7 mouse cellular contexts compared by ENCODE assay signal in genomic region chr11:100570430-100571201, GRCm38 (mm10). TPM values are rescaled to one million over a fixed set of nuclear protein-coding genes. Genes with fewer than 3 reads are reported as not detected.
A peak's percentile ranks its signal among the peaks of the same experiment; 100 is the strongest.
DNase-seq lines count a peak whose midpoint lies in the region; ATAC-seq and TF ChIP-seq lines count a peak whose summit lies in the region.

No protein-coding gene starts in this region.

- no peak for TF ChIP-seq POLR2A in cortical plate, adult 2 months (IDR thresholded peaks at IDR 0.05; ENCODE audit: extremely low read depth, insufficient read depth, low read length)

- peak overlapping the region; percentile 25 for H3K4me3 ChIP-seq in cortical plate, adult 2 months (ENCODE audit: insufficient read depth, low read length)
- H3K4me3 ChIP-seq in intestine, embryonic 15.5 days (replicated peaks), result peak overlapping the region; percentile 11; the same call in 1 of the 2 replicates
- H3K4me3 ChIP-seq in midbrain, embryonic 10.5 days, result peak overlapping the region; percentile 43

- peak overlapping the region; percentile 50 for H3K4me2 ChIP-seq in intestine, embryonic 15.5 days (replicated peaks)

- no peaks in the 10 kb centered on the region for H3K4me1 ChIP-seq in cortical plate, adult 2 months (ENCODE audit: control insufficient read depth, insufficient read depth, low read length)
- peaks cover 15% of the 10 kb centered on the region for H3K4me1 ChIP-seq in intestine, embryonic 15.5 days (replicated peaks)
- peaks cover 29% of the 10 kb centered on the region for H3K4me1 ChIP-seq in midbrain, embryonic 10.5 days

- no peaks in the 10 kb centered on the region for H3K9me3 ChIP-seq in intestine, embryonic 15.5 days
- H3K9me3 ChIP-seq in midbrain, embryonic 10.5 days (replicated peaks), result no peaks in the 10 kb centered on the region

- WGBS in intestine, embryonic 15.5 days, result 10% methylated on average over 8 of the region's 8 CpGs
- 9% methylated on average over 8 of the region's 8 CpGs for WGBS in midbrain, embryonic 10.5 days

- H3K27me3 ChIP-seq in intestine, embryonic 15.5 days (replicated peaks), result peaks cover 7% of the 10 kb centered on the region; the same call in 1 of the 2 replicates
- peaks cover 28% of the 10 kb centered on the region for H3K27me3 ChIP-seq in midbrain, embryonic 10.5 days (ENCODE audit: low read depth, poor library complexity, severe bottlenecking)

- ATAC-seq in intestine, embryonic 15.5 days, result 0 out of 2 replicates have a peak, but pooled peaks have one; percentile 36

- no peaks in the 10 kb centered on the region for H3K36me3 ChIP-seq in intestine, embryonic 15.5 days
- H3K36me3 ChIP-seq in midbrain, embryonic 10.5 days, result no peaks in the 10 kb centered on the region

- H3K27ac ChIP-seq in cortical plate, adult 2 months (ENCODE audit: insufficient read depth, low read length), result 0 out of 2 replicates have a peak overlapping the region, but pooled peaks have one; percentile 1
- no peak overlapping the region for H3K27ac ChIP-seq in intestine, embryonic 15.5 days
- no peak overlapping the region for H3K27ac ChIP-seq in midbrain, embryonic 10.5 days (replicated peaks)

- intact Hi-C loops in gastrocnemius, postnatal 14 days (cut with DNase I; ENCODE audit: low total_unique reads), result loop anchor here (5.0 kb wide), 2 partner anchors 57 to 132 kb away; partner anchors contain the start of gene Dhx58
- intact Hi-C loops in left cerebral cortex, postnatal 4 days (cut with DNase I), result loop anchor here (2.0 to 5.0 kb wide), 3 partner anchors 37 to 390 kb away; no protein-coding TSS in a partner anchor

- peak; percentile 90 for TF ChIP-seq CTCF in cortical plate, adult 2 months (IDR thresholded peaks at IDR 0.05; ENCODE audit: extremely low read depth, insufficient read depth, low read length)

- H3K9ac ChIP-seq in intestine, embryonic 15.5 days, result 0 out of 2 replicates have a peak overlapping the region, but pooled peaks have one; percentile 3

- DNase-seq in adrenal gland, postnatal 10 days, result peak; percentile 86
- peak; percentile 64 for DNase-seq in gastrocnemius, postnatal 14 days
- DNase-seq in left cerebral cortex, postnatal 4 days, result peak; percentile 76
- DNase-seq in midbrain, embryonic 10.5 days (ENCODE audit: low spot score), result peak; percentile 73
- peak; percentile 35 to 67 for DNase-seq in right cerebral cortex, postnatal 36 days (ENCODE audit: low spot score in 2 of 2)

RNA-seq across cellular contexts. Expression of gene Cnp, which starts 4.1 kb away (rescaled TPM):
- 10 to 100 TPM; 32.9 to 35.7 TPM for total RNA-seq in adrenal gland, postnatal 10 days (2021)
- polyA plus RNA-seq in cortical plate, adult 2 months (2012; rRNA removed), result 396 and 492 TPM in 2 replicates
- total RNA-seq in gastrocnemius, postnatal 14 days (2021), result 10 to 100 TPM; 10.7 to 32.2 TPM
- polyA plus RNA-seq in intestine, embryonic 15.5 days (2015; fragmentation: Nextera tagmentation; extraction: Ambion mirVana), result 32.1 and 34.4 TPM in 2 replicates
- 10 to 100 TPM; 25.6 to 29.6 TPM for total RNA-seq in left cerebral cortex, postnatal 4 days (2021)
- polyA plus RNA-seq in midbrain, embryonic 10.5 days (2016; fragmentation: Nextera tagmentation; extraction: Ambion mirVana), result 17.7 and 22.6 TPM in 2 replicates

RNA-seq across cellular contexts. Expression of gene Ttc25, which starts 25.2 kb away (rescaled TPM):
- 1 to 10 TPM; 1.4 to 1.6 TPM for total RNA-seq in adrenal gland, postnatal 10 days (2021)
- polyA plus RNA-seq in cortical plate, adult 2 months (2012; rRNA removed), result 1.8 and 2.0 TPM in 2 replicates
- under 1 TPM; 0.14 to 0.16 TPM for total RNA-seq in gastrocnemius, postnatal 14 days (2021)
- 0.19 and 0.20 TPM in 2 replicates for polyA plus RNA-seq in intestine, embryonic 15.5 days (2015; fragmentation: Nextera tagmentation; extraction: Ambion mirVana)
- under 1 TPM; 0.58 to 0.93 TPM for total RNA-seq in left cerebral cortex, postnatal 4 days (2021)
- 1.9 and 2.3 TPM in 2 replicates for polyA plus RNA-seq in midbrain, embryonic 10.5 days (2016; fragmentation: Nextera tagmentation; extraction: Ambion mirVana)

RNA-seq across cellular contexts. Expression of gene Acly, which starts 42.8 kb away (rescaled TPM):
- total RNA-seq in adrenal gland, postnatal 10 days (2021), result 100 to 1,000 TPM; 380 to 552 TPM
- polyA plus RNA-seq in cortical plate, adult 2 months (2012; rRNA removed), result 87.1 and 94.6 TPM in 2 replicates
- 10 to 100 TPM; 16.4 to 19.9 TPM for total RNA-seq in gastrocnemius, postnatal 14 days (2021)
- 146 and 153 TPM in 2 replicates for polyA plus RNA-seq in intestine, embryonic 15.5 days (2015; fragmentation: Nextera tagmentation; extraction: Ambion mirVana)
- total RNA-seq in left cerebral cortex, postnatal 4 days (2021), result 100 to 1,000 TPM; 211 to 219 TPM
- polyA plus RNA-seq in midbrain, embryonic 10.5 days (2016; fragmentation: Nextera tagmentation; extraction: Ambion mirVana), result 312 and 380 TPM in 2 replicates

RNA-seq across cellular contexts. Expression of gene Nkiras2, which starts 48.4 kb away (rescaled TPM):
- total RNA-seq in adrenal gland, postnatal 10 days (2021), result 10 to 100 TPM; 44.9 to 54.3 TPM
- 19.6 and 20.9 TPM in 2 replicates for polyA plus RNA-seq in cortical plate, adult 2 months (2012; rRNA removed)
- 10 to 100 TPM; 21.2 to 23.4 TPM for total RNA-seq in gastrocnemius, postnatal 14 days (2021)
- 57.6 and 65.0 TPM in 2 replicates for polyA plus RNA-seq in intestine, embryonic 15.5 days (2015; fragmentation: Nextera tagmentation; extraction: Ambion mirVana)
- total RNA-seq in left cerebral cortex, postnatal 4 days (2021), result 10 to 100 TPM; 37.7 to 39.9 TPM
- 101 and 112 TPM in 2 replicates for polyA plus RNA-seq in midbrain, embryonic 10.5 days (2016; fragmentation: Nextera tagmentation; extraction: Ambion mirVana)

RNA-seq across cellular contexts. Expression of gene Dnajc7, which starts 49.4 kb away (rescaled TPM):
- 100 to 1,000 TPM; 212 to 265 TPM for total RNA-seq in adrenal gland, postnatal 10 days (2021)
- polyA plus RNA-seq in cortical plate, adult 2 months (2012; rRNA removed), result 165 and 175 TPM in 2 replicates
- total RNA-seq in gastrocnemius, postnatal 14 days (2021), result 100 to 1,000 TPM; 143 to 179 TPM
- 188 TPM in 2 replicates for polyA plus RNA-seq in intestine, embryonic 15.5 days (2015; fragmentation: Nextera tagmentation; extraction: Ambion mirVana)
- 100 to 1,000 TPM; 276 to 297 TPM for total RNA-seq in left cerebral cortex, postnatal 4 days (2021)
- 268 and 304 TPM in 2 replicates for polyA plus RNA-seq in midbrain, embryonic 10.5 days (2016; fragmentation: Nextera tagmentation; extraction: Ambion mirVana)

Comparison
In these comparisons a context has a peak if more than half of its experiments do, and no peak if none do; other contexts are left out.
1. RNA of gene Acly, which starts 42.8 kb away (total RNA-seq): 380 to 552 TPM in adrenal gland, postnatal 10 days and 211 to 219 TPM in left cerebral cortex, postnatal 4 days; 16.4 to 19.9 TPM in gastrocnemius, postnatal 14 days; every median in the first group is over 10 times any median in the second.
2. Peak in every context shown above with its lines, with median percentiles within 50 percentile points of each other: DNase-seq and H3K4me3 ChIP-seq.